Mouse (Mus musculus): Measurements from ENCODE around the gene Zfp169.

GRCm38 (mm10) chr13:48561481-48561880 is 48.2 kb upstream of the Zfp169 start:
- TF ChIP-seq POLR2A (IDR thresholded peaks at IDR 0.05; ENCODE audit: low read depth, low read length): no peak
- no peak for TF ChIP-seq CTCF (IDR thresholded peaks at IDR 0.05; ENCODE audit: extremely low read depth, insufficient read depth, insufficient read length, insufficient replicate concordance)
